Mouse (Mus musculus): ENCODE data around the gene Rnd2. TPM values are rescaled to one million over a fixed set of nuclear protein-coding genes. Genes with fewer than 3 reads are reported as not detected.

The Rnd2 gene
- polyA plus RNA-seq, 1 experiment: 4.3 TPM

DNA sequence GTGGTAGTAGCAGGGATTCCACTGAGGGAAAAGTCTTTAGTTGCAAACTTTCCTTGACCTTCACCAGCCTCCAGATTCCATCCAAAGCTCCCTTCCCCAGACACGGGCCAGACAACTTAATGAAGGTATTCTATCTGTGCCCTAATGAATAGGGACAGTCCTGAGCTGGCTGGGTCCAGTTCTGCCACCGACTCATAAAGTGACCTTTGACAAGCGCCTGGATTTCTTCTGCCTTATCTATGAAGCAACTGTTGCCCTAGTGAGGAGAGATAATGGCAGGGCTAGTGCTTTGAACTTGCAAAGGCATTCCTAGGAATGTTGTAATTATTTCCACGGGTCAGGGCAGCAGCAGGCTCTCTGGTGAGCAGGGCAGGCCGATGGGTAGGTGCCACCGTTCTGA is 16.1 kb downstream of the Rnd2 start:
- Histone ChIP-seq H3K27me3 (ENCODE audit: control insufficient read depth, insufficient read depth, low read length) (no peaks in the 10 kb centered on the region), H3K4me3 (ENCODE audit: control insufficient read depth, insufficient read depth, low read length) (no peak overlapping the region), H3K36me3 (ENCODE audit: control insufficient read depth, insufficient read depth, low read length) (no peaks in the 10 kb centered on the region), H3K4me1 (replicated peaks; ENCODE audit: control insufficient read depth, insufficient read depth, low read length) (no peaks in the 10 kb centered on the region), H3K27ac (ENCODE audit: control insufficient read depth, insufficient read depth, low read length) (no peak overlapping the region; the same call in 1 of the 2 replicates)
- TF ChIP-seq POLR2A (IDR thresholded peaks at IDR 0.05; ENCODE audit: control insufficient read depth, extremely low read depth, insufficient read depth, low read length, poor library complexity): no peak
- no peak for TF ChIP-seq CTCF (IDR thresholded peaks at IDR 0.05; ENCODE audit: borderline replicate concordance, control insufficient read depth, extremely low read depth, insufficient read depth, low read length, poor library complexity)
- DNase-seq: no peak
- 83% methylated on average over 6 of the region's 6 CpGs for WGBS

DNA sequence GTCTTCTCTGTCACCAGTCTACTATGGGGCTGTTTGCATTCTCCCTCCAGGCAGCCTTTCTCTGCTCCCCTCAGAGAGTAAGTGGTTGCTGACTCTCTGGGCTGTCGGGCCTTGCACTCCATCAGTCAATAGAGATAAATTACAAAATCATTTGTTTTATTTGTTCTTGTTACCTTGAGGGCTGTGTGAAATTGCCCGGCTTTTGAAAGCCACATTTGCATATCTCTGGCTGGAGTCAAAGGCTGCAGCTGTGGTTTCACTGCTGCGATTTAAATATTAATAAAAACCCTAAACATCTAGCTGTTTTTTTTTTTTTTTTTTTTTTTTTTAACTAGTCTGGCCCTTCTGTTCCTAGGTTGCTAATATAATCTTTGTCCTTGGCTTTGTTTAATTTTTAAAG is 19.0 kb downstream of the Rnd2 start:
- no peak overlapping the region for H3K4me3 ChIP-seq (ENCODE audit: control insufficient read depth, insufficient read depth, low read length)
- H3K36me3 ChIP-seq (ENCODE audit: control insufficient read depth, insufficient read depth, low read length): peaks cover 8% of the 10 kb centered on the region
- TF ChIP-seq POLR2A (IDR thresholded peaks at IDR 0.05; ENCODE audit: control insufficient read depth, extremely low read depth, insufficient read depth, low read length, poor library complexity): no peak
- TF ChIP-seq CTCF (IDR thresholded peaks at IDR 0.05; ENCODE audit: borderline replicate concordance, control insufficient read depth, extremely low read depth, insufficient read depth, low read length, poor library complexity): no peak
- H3K4me1 ChIP-seq (replicated peaks; ENCODE audit: control insufficient read depth, insufficient read depth, low read length): no peaks in the 10 kb centered on the region
- H3K27me3 ChIP-seq (ENCODE audit: control insufficient read depth, insufficient read depth, low read length): no peaks in the 10 kb centered on the region
- DNase-seq: no peak
- H3K27ac ChIP-seq (ENCODE audit: control insufficient read depth, insufficient read depth, low read length): no peak overlapping the region
- WGBS: 87% methylated on average over 3 of the region's 3 CpGs

DNA sequence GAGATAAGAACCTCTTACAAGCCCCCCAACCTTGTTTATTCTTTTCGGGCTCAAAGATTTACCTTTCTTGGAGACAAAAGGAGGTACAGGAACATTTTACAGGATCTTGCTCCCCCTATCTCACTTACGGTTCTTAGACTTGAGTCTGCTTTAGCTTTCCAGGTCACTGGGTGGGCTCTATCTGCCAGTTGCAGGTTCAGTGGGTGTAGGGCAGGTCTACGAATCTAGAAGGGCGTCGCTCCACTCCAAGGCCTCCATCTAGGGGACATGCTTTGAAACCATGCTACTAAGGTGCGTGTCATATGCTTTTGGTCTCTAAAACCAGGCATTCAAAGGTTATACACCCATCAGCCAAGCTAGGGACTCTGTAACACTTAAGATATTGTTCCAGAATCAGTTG is 19.4 kb downstream of the Rnd2 start:
- Histone ChIP-seq H3K4me3 (ENCODE audit: control insufficient read depth, insufficient read depth, low read length) (no peak overlapping the region), H3K27ac (ENCODE audit: control insufficient read depth, insufficient read depth, low read length) (no peak overlapping the region), H3K4me1 (replicated peaks; ENCODE audit: control insufficient read depth, insufficient read depth, low read length) (no peaks in the 10 kb centered on the region), H3K27me3 (ENCODE audit: control insufficient read depth, insufficient read depth, low read length) (no peaks in the 10 kb centered on the region), H3K36me3 (ENCODE audit: control insufficient read depth, insufficient read depth, low read length) (peaks cover 12% of the 10 kb centered on the region)
- WGBS: 93% methylated on average over 6 of the region's 6 CpGs
- no peak for TF ChIP-seq CTCF (IDR thresholded peaks at IDR 0.05; ENCODE audit: borderline replicate concordance, control insufficient read depth, extremely low read depth, insufficient read depth, low read length, poor library complexity)
- no peak for DNase-seq

DNA sequence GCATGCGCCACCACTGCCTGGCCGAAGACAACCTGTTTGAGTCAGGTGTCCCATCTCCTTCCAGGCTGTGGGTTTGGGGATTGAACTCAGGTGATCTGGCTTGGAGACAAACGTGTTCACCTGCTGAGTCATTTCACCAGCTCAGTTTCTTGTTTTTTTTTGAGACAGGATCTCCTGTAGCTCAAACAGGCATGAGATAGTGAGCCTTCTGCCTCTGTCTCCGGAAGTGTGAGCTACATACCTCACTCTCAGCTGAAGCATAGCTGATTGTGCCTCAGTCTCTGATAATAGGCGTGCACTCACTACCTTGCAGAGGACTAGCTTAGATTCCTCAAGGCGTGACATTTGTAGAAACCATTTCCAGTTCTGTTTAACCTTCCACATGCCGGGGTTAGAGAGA is 20.0 kb downstream of the Rnd2 start:
- no peak overlapping the region for H3K27ac ChIP-seq (ENCODE audit: control insufficient read depth, insufficient read depth, low read length)
- WGBS: 86% methylated on average over 7 of the region's 7 CpGs
- TF ChIP-seq CTCF (IDR thresholded peaks at IDR 0.05; ENCODE audit: borderline replicate concordance, control insufficient read depth, extremely low read depth, insufficient read depth, low read length, poor library complexity) (no peak), POLR2A (IDR thresholded peaks at IDR 0.05; ENCODE audit: control insufficient read depth, extremely low read depth, insufficient read depth, low read length, poor library complexity) (no peak)
- no peaks in the 10 kb centered on the region for H3K4me1 ChIP-seq (replicated peaks; ENCODE audit: control insufficient read depth, insufficient read depth, low read length)
- H3K4me3 ChIP-seq (ENCODE audit: control insufficient read depth, insufficient read depth, low read length): no peak overlapping the region
- no peaks in the 10 kb centered on the region for H3K27me3 ChIP-seq (ENCODE audit: control insufficient read depth, insufficient read depth, low read length)
- peaks cover 14% of the 10 kb centered on the region for H3K36me3 ChIP-seq (ENCODE audit: control insufficient read depth, insufficient read depth, low read length)
- DNase-seq: no peak

DNA sequence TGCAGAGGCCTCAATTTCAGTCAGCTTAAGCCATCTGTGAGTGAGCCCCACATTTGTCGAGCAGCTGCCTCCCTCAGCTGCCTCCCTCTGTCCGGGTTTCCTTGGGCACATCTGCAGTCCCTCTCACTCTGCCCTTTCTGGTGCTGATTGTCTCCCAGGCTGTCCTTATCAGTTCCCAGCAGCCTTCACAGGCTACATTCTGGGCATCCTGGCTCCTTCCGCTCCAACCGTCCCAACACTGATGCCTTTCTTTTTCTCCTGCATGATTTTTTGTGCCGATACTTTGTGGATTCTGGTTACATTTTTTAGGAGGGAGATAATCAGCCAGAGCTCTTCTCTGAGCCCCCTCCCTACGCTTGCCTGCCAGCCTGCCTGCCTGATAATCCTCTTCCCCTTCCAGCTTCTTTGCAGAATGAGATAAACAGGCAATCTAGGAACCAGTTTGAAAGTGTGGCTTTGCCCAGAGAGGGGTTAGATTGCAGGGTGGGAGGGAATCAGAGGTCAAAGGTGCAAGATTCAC is 20.8 kb downstream of the Rnd2 start:
- WGBS: 89% methylated on average over 6 of the region's 6 CpGs
- no peak for TF ChIP-seq POLR2A (IDR thresholded peaks at IDR 0.05; ENCODE audit: control insufficient read depth, extremely low read depth, insufficient read depth, low read length, poor library complexity)
- no peak for TF ChIP-seq CTCF (IDR thresholded peaks at IDR 0.05; ENCODE audit: borderline replicate concordance, control insufficient read depth, extremely low read depth, insufficient read depth, low read length, poor library complexity)
- DNase-seq: no peak

DNA sequence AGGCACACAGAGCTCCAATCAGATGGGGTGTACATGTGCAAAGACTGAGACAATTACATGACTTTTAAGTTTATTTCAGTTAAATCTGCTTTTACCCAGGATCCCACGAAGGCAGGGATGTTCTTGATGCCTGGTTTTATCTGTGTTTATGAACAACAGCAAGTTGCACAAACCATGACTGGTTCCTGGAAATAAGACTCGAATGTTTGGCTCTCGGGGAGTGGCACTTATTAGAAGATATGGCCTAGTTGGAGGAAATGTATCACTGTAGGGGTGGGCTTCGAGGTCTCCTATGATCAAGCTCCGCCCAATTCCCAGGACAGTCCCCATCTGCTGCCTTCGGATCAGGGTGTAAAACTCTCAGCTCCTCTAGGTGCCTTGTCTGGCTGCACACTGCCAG is 21.3 kb downstream of the Rnd2 start:
- Histone ChIP-seq H3K4me3 (ENCODE audit: control insufficient read depth, insufficient read depth, low read length) (no peak overlapping the region), H3K4me1 (replicated peaks; ENCODE audit: control insufficient read depth, insufficient read depth, low read length) (no peaks in the 10 kb centered on the region), H3K27me3 (ENCODE audit: control insufficient read depth, insufficient read depth, low read length) (no peaks in the 10 kb centered on the region), H3K36me3 (ENCODE audit: control insufficient read depth, insufficient read depth, low read length) (peaks cover 17% of the 10 kb centered on the region), H3K27ac (ENCODE audit: control insufficient read depth, insufficient read depth, low read length) (no peak overlapping the region)
- DNase-seq: no peak
- TF ChIP-seq CTCF (IDR thresholded peaks at IDR 0.05; ENCODE audit: borderline replicate concordance, control insufficient read depth, extremely low read depth, insufficient read depth, low read length, poor library complexity): no peak
- TF ChIP-seq POLR2A (IDR thresholded peaks at IDR 0.05; ENCODE audit: control insufficient read depth, extremely low read depth, insufficient read depth, low read length, poor library complexity): no peak
- 92% methylated on average over 6 of the region's 6 CpGs for WGBS

More for the DNA sequence above, 20.8 kb downstream of the Rnd2 start:
- Histone ChIP-seq H3K36me3 (ENCODE audit: control insufficient read depth, insufficient read depth, low read length) (peaks cover 17% of the 10 kb centered on the region), H3K27me3 (ENCODE audit: control insufficient read depth, insufficient read depth, low read length) (no peaks in the 10 kb centered on the region), H3K4me3 (ENCODE audit: control insufficient read depth, insufficient read depth, low read length) (no peak overlapping the region), H3K4me1 (replicated peaks; ENCODE audit: control insufficient read depth, insufficient read depth, low read length) (no peaks in the 10 kb centered on the region), H3K27ac (ENCODE audit: control insufficient read depth, insufficient read depth, low read length) (no peak overlapping the region)

DNA sequence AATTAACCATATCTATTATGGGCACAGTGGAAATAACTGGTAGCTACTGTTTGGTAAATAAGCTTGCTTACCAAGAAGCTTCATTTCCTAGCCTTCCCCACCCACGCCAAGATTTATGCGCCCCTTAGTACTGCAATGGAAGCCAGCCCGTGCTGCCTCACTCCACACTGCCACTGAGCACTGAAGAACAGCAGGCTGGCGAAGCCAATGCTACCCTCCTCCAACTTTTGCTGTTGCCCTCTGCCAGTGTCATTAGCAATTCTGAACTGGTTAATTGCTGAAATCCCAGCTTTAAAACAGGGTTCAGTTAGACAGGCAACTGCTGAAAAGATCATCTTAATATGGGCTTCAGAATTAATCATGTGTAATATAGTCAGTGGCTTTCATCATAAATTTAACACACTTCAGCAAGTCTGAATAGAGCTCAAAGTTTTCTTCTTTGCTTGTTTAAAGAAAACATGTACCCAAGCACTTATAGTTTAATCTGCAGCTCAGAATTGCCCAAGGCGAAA is 41.5 kb downstream of the Rnd2 start:
- Histone ChIP-seq H3K27me3 (ENCODE audit: control insufficient read depth, insufficient read depth, low read length) (no peaks in the 10 kb centered on the region), H3K4me1 (replicated peaks; ENCODE audit: control insufficient read depth, insufficient read depth, low read length) (no peaks in the 10 kb centered on the region), H3K4me3 (ENCODE audit: control insufficient read depth, insufficient read depth, low read length) (no peak overlapping the region), H3K27ac (ENCODE audit: control insufficient read depth, insufficient read depth, low read length) (no peak overlapping the region), H3K36me3 (ENCODE audit: control insufficient read depth, insufficient read depth, low read length) (peaks cover 20% of the 10 kb centered on the region; the same call in 1 of the 2 replicates)
- DNase-seq: no peak
- 98% methylated on average over 5 of the region's 5 CpGs for WGBS
- TF ChIP-seq CTCF (IDR thresholded peaks at IDR 0.05; ENCODE audit: borderline replicate concordance, control insufficient read depth, extremely low read depth, insufficient read depth, low read length, poor library complexity): no peak
- no peak for TF ChIP-seq POLR2A (IDR thresholded peaks at IDR 0.05; ENCODE audit: control insufficient read depth, extremely low read depth, insufficient read depth, low read length, poor library complexity)
